Comparison of ENCODE assay signal across 22 mouse cellular contexts in the genomic region with DNA sequence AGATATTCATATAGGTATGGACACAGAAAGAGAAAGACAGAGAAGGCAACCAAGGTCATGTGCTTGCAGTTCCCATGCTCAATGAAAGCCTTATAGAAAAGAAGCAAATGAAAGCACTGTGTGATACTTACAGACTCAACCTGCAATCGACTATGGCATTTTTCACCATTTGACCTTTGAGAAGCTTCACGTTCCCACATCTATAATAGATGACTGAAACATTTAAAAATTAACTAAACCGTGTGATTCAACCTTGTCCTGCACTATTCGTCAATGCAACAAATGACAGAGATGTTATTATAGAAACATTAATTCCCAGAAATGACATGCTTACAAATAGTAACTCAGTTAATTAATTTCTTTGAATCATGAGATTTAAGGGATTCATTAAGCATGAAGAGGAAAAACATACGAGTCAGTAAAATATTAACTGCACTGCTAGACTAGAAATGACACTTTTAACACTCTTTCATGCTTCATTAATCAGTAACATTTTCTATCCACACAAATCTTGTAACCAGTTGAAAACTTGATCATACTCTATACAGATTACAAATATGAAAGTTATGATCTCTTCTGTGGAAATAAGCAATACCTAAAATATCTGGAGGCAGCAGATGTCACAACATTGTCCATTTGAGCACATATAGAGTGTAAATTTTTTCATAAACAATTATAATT.
DNase-seq lines count a peak whose midpoint lies in the region; ATAC-seq and TF ChIP-seq lines count a peak whose summit lies in the region.
"Had no signal": no experiment of that assay in that cellular context is flagged by ENCODE, and none has a peak within 500 bp of the region (broad histone marks: within the 10 kb centered on the region; RNA-seq: fewer than 3 reads in every experiment).

No protein-coding gene starts in this region.

- H3K27ac ChIP-seq in liver, adult 2 months (replicated peaks; ENCODE audit: insufficient read depth, low read depth, low read length): no peak overlapping the region
- H3K27ac ChIP-seq in intestine, embryonic 15.5 days: no peak overlapping the region
- H3K27ac ChIP-seq in kidney, postnatal 0 days: peak overlapping the region; percentile 58
- H3K27ac ChIP-seq: embryonic facial prominence, embryonic 15.5 days; forebrain, embryonic 10.5 days; gastrocnemius, adult 2 months; hindbrain, embryonic 12.5 days had no signal

- peak; percentile 77 for ATAC-seq in intestine, embryonic 15.5 days
- ATAC-seq in kidney, postnatal 0 days (replicated peaks; ENCODE audit: low FRiP score, low read depth): peak; percentile 85
- ATAC-seq: forebrain, embryonic 14.5 days had no signal

- peak; percentile 17 to 60 for DNase-seq in kidney, adult 8-10 months
- DNase-seq in kidney, postnatal 10 days: no peak
- DNase-seq in liver, adult 2 months (ENCODE audit: extremely low read depth, low read depth, low spot score): peak; percentile 90
- no peak for DNase-seq in liver
- DNase-seq in kidney, postnatal 0 days (ENCODE audit: low spot score): no peak
- no peak for DNase-seq in cerebellum, adult 18-20 months
- DNase-seq in cerebellum, adult 9-11 months: no peak
- DNase-seq: adrenal gland, adult 2 months; adrenal gland, postnatal 25 days; cerebellum, adult 2 months; cerebellum, postnatal 14 days; embryo, embryonic 11 days; gastrocnemius, adult 2 months; gastrocnemius, postnatal 25 days; heart, postnatal 10 days; heart, postnatal 4 days had no signal

- no peak for TF ChIP-seq POLR2A in liver, adult 2 months (IDR thresholded peaks at IDR 0.05; ENCODE audit: extremely low read depth, insufficient read depth, low read length)

- peak overlapping the region; percentile 54; the same call in 1 of the 2 replicates for H3K4me3 ChIP-seq in liver, adult 2 months (ENCODE audit: insufficient read depth, low read depth, low read length)
- H3K4me3 ChIP-seq in intestine, embryonic 15.5 days (replicated peaks): no peak overlapping the region
- H3K4me3 ChIP-seq in kidney, postnatal 0 days (replicated peaks; ENCODE audit: low read depth, low read length): no peak overlapping the region
- H3K4me3 ChIP-seq: embryonic facial prominence, embryonic 15.5 days; erythroblast, embryonic 14.5 days; forebrain, embryonic 10.5 days; gastrocnemius, adult 2 months; hindbrain, embryonic 12.5 days had no signal

- H3K9ac ChIP-seq in liver, adult 2 months (ENCODE audit: low read depth, low read length): no peak overlapping the region
- no peak overlapping the region for H3K9ac ChIP-seq in intestine, embryonic 15.5 days
- H3K9ac ChIP-seq in kidney, postnatal 0 days (ENCODE audit: low read depth, low read length): no peak overlapping the region
- H3K9ac ChIP-seq: embryonic facial prominence, embryonic 15.5 days; hindbrain, embryonic 12.5 days had no signal

- H3K4me2 ChIP-seq in intestine, embryonic 15.5 days (replicated peaks): no peak overlapping the region
- no peak overlapping the region for H3K4me2 ChIP-seq in kidney, postnatal 0 days (ENCODE audit: low read length)
- H3K4me2 ChIP-seq: embryonic facial prominence, embryonic 15.5 days; hindbrain, embryonic 12.5 days had no signal

- H3K27me3 ChIP-seq in liver, adult 2 months (ENCODE audit: control insufficient read depth, insufficient read depth, low read length): no peaks in the 10 kb centered on the region
- H3K27me3 ChIP-seq in intestine, embryonic 15.5 days (replicated peaks): no peaks in the 10 kb centered on the region
- no peaks in the 10 kb centered on the region for H3K27me3 ChIP-seq in kidney, postnatal 0 days (ENCODE audit: insufficient read depth, low read length)
- H3K27me3 ChIP-seq: embryonic facial prominence, embryonic 15.5 days; hindbrain, embryonic 12.5 days had no signal

- peaks cover 11% of the 10 kb centered on the region; the same call in 1 of the 2 replicates for H3K4me1 ChIP-seq in liver, adult 2 months (ENCODE audit: control insufficient read depth, insufficient read depth, low read length)
- H3K4me1 ChIP-seq in intestine, embryonic 15.5 days (replicated peaks): no peaks in the 10 kb centered on the region
- no peaks in the 10 kb centered on the region; the same call in 1 of the 2 replicates for H3K4me1 ChIP-seq in kidney, postnatal 0 days (replicated peaks; ENCODE audit: insufficient read depth, low read length)
- H3K4me1 ChIP-seq: embryonic facial prominence, embryonic 15.5 days; forebrain, embryonic 10.5 days; hindbrain, embryonic 12.5 days had no signal

- TF ChIP-seq CTCF in liver, adult 2 months (IDR thresholded peaks at IDR 0.05; ENCODE audit: low read depth, low read length): no peak
- TF ChIP-seq CTCF in kidney, postnatal 0 days (IDR thresholded peaks at IDR 0.05; ENCODE audit: low read depth): no peak

- H3K9me3 ChIP-seq in intestine, embryonic 15.5 days: no peaks in the 10 kb centered on the region
- no peaks in the 10 kb centered on the region for H3K9me3 ChIP-seq in kidney, postnatal 0 days (replicated peaks; ENCODE audit: low read length)
- H3K9me3 ChIP-seq: embryonic facial prominence, embryonic 15.5 days; forebrain, embryonic 10.5 days; hindbrain, embryonic 12.5 days had no signal

- peaks cover 4% of the 10 kb centered on the region; the same call in 1 of the 2 replicates for H3K79me2 ChIP-seq in liver, adult 2 months (ENCODE audit: control insufficient read depth, insufficient read depth, low read length)

- 28% methylated on average over 5 of the region's 5 CpGs for WGBS in liver, adult 2 months
- WGBS in intestine, embryonic 15.5 days: 59% methylated on average over 5 of the region's 5 CpGs
- WGBS in kidney, postnatal 0 days: 41% methylated on average over 5 of the region's 5 CpGs

- H3K36me3 ChIP-seq in liver, adult 2 months (ENCODE audit: control insufficient read depth, insufficient read depth, low read length): no peaks in the 10 kb centered on the region
- H3K36me3 ChIP-seq in intestine, embryonic 15.5 days: no peaks in the 10 kb centered on the region
- H3K36me3 ChIP-seq in kidney, postnatal 0 days (ENCODE audit: insufficient read depth, low read length): no peaks in the 10 kb centered on the region
- H3K36me3 ChIP-seq: embryonic facial prominence, embryonic 15.5 days; forebrain, embryonic 10.5 days; hindbrain, embryonic 12.5 days had no signal

Comparison
In these comparisons a context has a peak if more than half of its experiments do, and no peak if none do; other contexts are left out.
1. DNase-seq: peak in kidney, adult 8-10 months (2 of 2) and liver, adult 2 months (single experiment); none in kidney, postnatal 10 days (single experiment), liver (single experiment), kidney, postnatal 0 days (single experiment), cerebellum, adult 18-20 months (0 of 2) and cerebellum, adult 9-11 months (single experiment).